Mouse (Mus musculus) liver, embryonic 12.5 days (tissue): ENCODE results near the gene Sorcs2. TPM values are rescaled to one million over a fixed set of nuclear protein-coding genes. Genes with fewer than 3 reads are reported as not detected.

Source experiments
- ATAC-seq: fragments of 200-750 bp; cut with Nextera tagmentation; 2 replicates; pipeline ENCODE4 v1.8.0; 2017; ENCODE audit warnings: moderate number of reproducible peaks, mild to moderate bottlenecking, moderate library complexity
- H3K27ac ChIP-seq: fragments of 300-500 bp; sonication (generic); 2 replicates; pipeline ENCODE4 v1.5.1; 2016; ENCODE audit warnings: mild to moderate bottlenecking
- H3K27me3 ChIP-seq: fragments of 300-500 bp; sonication (generic); replicated peaks from 2 replicates; pipeline ENCODE4 v1.6.1; 2016; ENCODE audit warnings: mild to moderate bottlenecking, moderate library complexity
- H3K36me3 ChIP-seq: fragments of 300-500 bp; sonication (generic); 2 replicates; pipeline ENCODE4 v1.6.1; 2016; ENCODE audit warnings: mild to moderate bottlenecking, moderate library complexity
- H3K4me1 ChIP-seq: fragments of 300-500 bp; sonication (generic); 2 replicates; pipeline ENCODE4 v1.6.1; 2016
- H3K4me2 ChIP-seq: fragments of 300-500 bp; sonication (generic); 2 replicates; pipeline ENCODE4 v1.6.1; 2016; ENCODE audit warnings: mild to moderate bottlenecking, moderate library complexity
- H3K4me3 ChIP-seq: fragments of 300-500 bp; sonication (generic); 2 replicates; pipeline ENCODE4 v1.5.1; 2016; ENCODE audit warnings: mild to moderate bottlenecking, moderate library complexity
- H3K9ac ChIP-seq: fragments of 300-500 bp; sonication (generic); 2 replicates; pipeline ENCODE4 v1.6.1; 2016; ENCODE audit warnings: mild to moderate bottlenecking, moderate library complexity
- H3K9me3 ChIP-seq: fragments of 300-500 bp; sonication (generic); replicated peaks from 2 replicates; pipeline ENCODE4 v1.6.1; 2016; ENCODE audit warnings: mild to moderate bottlenecking, moderate library complexity
- WGBS: fragments of 180-500 bp; shearing (Covaris S2); methylation state at CpG from one replicate; pipeline ENCODE4 v1.1.7; 2016; ENCODE audit not compliant: insufficient replicate concordance; 5-methylcytosine and 5-hydroxymethylcytosine counted together
- microRNA-seq: library from miRNA; unstranded; fragments of <30 nt; microRNA quantifications from one replicate; pipeline ENCODE4, GENCODE M21; 2017
- polyA plus RNA-seq: library from polyadenylated mRNA; unstranded; fragments of >200 nt; fragmentation: Nextera tagmentation; extraction: Ambion mirVana; gene quantifications from 2 replicates; pipeline ENCODE4 v1.2.1, GENCODE M21; 2016

Sorcs2 gene
- polyA plus RNA-seq, 1 experiment from 2014 or later: 1.2 TPM

DNA sequence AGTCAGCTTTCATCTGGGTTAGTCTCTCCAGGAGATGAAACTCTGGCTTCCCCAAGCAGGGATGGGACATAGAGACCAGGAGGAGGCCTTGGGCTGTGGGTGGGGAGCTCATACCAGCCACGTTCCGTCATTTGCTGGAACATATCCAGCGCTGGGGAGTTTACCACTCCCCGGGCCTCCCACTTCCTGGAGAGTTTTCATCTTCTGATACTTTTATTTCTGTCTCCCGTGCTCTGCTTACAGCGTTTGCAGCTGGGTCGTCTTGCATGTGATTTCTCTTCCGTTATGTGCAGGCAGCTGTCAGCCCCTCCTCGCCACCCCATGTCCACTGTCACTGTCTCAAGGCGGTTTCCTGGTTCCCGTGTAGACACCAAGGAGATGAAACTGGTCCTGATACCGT lies 424.1 kb downstream of the Sorcs2 start:
- Histone ChIP-seq H3K27me3 (no peaks in the 10 kb centered on the region), H3K4me2 (no peak overlapping the region), H3K9me3 (no peaks in the 10 kb centered on the region), H3K9ac (no peak overlapping the region), H3K36me3 (peaks cover 6% of the 10 kb centered on the region; the same call in 1 of the 2 replicates), H3K4me3 (no peak overlapping the region), H3K27ac (no peak overlapping the region), H3K4me1 (no peaks in the 10 kb centered on the region; the same call in 1 of the 2 replicates)
- 62% methylated on average over 12 of the region's 12 CpGs for WGBS
- no peak for ATAC-seq

DNA sequence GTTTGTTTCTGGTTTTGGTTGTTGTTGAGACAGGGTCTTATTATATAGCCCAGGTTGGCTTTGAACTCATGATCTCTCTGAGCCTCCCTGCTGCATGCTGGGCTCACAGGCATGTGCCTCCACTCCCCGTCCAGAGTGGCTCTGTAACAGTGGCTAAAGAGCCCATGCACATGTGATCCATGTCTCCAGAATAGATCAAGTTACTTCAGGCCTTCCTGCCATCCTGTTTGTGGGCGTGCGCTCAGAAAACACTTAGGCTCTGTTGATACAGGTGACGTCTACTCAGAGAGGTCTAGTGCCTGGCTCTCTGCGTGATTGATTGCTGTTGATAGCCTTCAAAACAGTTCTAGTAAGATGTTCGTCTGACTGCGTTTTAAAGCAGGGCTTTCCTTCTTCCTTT lies 425.2 kb downstream of the Sorcs2 start:
- Histone ChIP-seq H3K27ac (no peak overlapping the region), H3K27me3 (no peaks in the 10 kb centered on the region), H3K9me3 (no peaks in the 10 kb centered on the region), H3K4me2 (no peak overlapping the region), H3K36me3 (peaks cover 5% of the 10 kb centered on the region; the same call in 1 of the 2 replicates), H3K9ac (no peak overlapping the region), H3K4me1 (no peaks in the 10 kb centered on the region; the same call in 1 of the 2 replicates), H3K4me3 (no peak overlapping the region)
- no peak for ATAC-seq
- 63% methylated on average over 7 of the region's 7 CpGs for WGBS

DNA sequence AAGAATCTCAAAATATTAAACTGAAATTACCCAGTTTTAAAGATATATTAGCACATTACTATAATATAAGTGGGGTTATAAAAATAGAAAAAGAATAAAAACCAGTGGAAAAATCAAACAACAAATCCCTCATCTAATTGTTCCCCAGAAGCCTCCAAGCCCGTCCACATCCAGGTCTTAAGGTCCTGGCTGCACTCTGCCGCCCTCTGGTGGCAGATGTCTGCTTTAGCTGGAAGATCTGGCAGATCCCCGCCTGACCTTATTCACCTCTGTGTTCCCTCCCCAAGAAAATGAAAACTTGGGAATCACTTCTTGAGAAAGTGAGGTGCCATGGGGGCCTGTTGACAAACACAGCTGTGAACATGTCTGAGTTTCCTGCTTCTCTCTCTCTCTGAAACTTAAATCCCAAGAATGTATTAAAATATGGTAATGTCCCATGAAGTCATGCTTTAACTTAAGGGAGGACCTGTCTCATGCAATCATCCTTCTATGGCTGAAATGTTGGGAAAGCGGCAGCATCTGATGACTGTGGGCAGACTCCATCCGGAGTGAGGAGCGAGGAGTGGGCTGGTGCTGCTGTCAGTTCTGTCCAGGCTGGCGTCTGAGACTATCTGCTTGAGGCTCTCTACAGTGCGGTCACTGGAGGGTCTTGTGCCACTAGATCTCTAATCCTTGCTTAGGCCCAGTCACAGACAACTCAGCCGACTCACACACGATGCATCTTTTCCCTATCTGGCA lies 425.9 kb downstream of the Sorcs2 start:
- ATAC-seq: no peak
- no peak overlapping the region for H3K4me2 ChIP-seq
- no peaks in the 10 kb centered on the region; the same call in 1 of the 2 replicates for H3K4me1 ChIP-seq
- 50% methylated on average over 10 of the region's 10 CpGs for WGBS
- no peak overlapping the region for H3K9ac ChIP-seq
- H3K4me3 ChIP-seq: no peak overlapping the region
- no peaks in the 10 kb centered on the region for H3K9me3 ChIP-seq
- H3K27me3 ChIP-seq: no peaks in the 10 kb centered on the region
- H3K27ac ChIP-seq: no peak overlapping the region
- H3K36me3 ChIP-seq: peaks cover 4% of the 10 kb centered on the region; the same call in 1 of the 2 replicates

DNA sequence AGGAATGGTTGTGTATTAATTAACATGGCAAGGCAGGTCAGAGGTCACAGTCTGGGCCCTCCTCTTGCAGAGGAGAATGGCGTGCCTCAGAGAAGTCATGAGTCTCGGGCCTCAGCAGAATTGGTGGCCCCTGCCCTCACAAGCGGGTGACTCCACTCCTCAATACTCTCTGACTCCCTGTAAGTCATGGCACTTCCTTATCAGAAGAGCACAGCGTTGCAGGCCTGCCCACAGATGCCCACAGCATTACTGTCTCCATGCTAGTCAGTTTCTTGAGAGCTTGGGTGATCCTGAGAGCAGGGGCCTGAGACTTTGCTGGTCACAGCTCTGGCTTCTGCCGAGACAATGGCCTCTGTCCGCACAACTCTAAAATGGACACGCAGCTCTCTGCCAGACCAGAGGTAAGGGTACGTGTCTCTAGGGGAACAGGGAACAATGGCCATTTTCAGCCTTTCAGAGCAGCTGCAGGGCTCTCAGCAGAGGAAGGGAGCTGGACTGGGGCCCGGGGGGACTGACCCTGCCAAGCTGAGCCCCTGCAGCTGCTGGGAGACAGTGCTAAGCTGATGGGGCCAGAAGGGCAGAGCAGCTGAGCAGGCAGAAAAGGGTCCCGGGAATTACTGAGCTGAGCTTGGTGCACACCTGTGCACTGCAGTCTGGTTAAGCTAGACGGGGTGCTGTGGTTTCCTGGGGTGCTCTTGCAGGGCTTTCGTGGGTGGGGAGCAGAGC lies 427.4 kb downstream of the Sorcs2 start:
- H3K4me1 ChIP-seq: no peaks in the 10 kb centered on the region; the same call in 1 of the 2 replicates
- H3K9me3 ChIP-seq: no peaks in the 10 kb centered on the region
- no peak overlapping the region for H3K4me3 ChIP-seq
- no peak for ATAC-seq
- no peak overlapping the region for H3K27ac ChIP-seq
- WGBS: 49% methylated on average over 12 of the region's 12 CpGs
- no peak overlapping the region for H3K4me2 ChIP-seq
- H3K36me3 ChIP-seq: 0 out of 2 replicates have a peak, but pooled peaks cover 3% of the 10 kb centered on the region
- no peak overlapping the region for H3K9ac ChIP-seq
- H3K27me3 ChIP-seq: no peaks in the 10 kb centered on the region

GRCm38 (mm10) chr5:35969857-35970256 lies 428.1 kb downstream of the Sorcs2 start:
- H3K9me3 ChIP-seq: no peaks in the 10 kb centered on the region
- no peak overlapping the region for H3K27ac ChIP-seq
- no peak overlapping the region for H3K9ac ChIP-seq
- WGBS: 53% methylated on average over 3 of the region's 3 CpGs
- H3K4me3 ChIP-seq: no peak overlapping the region
- 0 out of 2 replicates have a peak, but pooled peaks cover 3% of the 10 kb centered on the region for H3K36me3 ChIP-seq
- no peaks in the 10 kb centered on the region for H3K27me3 ChIP-seq
- H3K4me1 ChIP-seq: no peaks in the 10 kb centered on the region; the same call in 1 of the 2 replicates
- no peak overlapping the region for H3K4me2 ChIP-seq
- ATAC-seq: no peak

Small RNAs within 50 kb of the gene (microRNA-seq; reads per million reads assigned to microRNA genes)
- gene Mir7689: 25.7 reads per million, percentile 34 among the genes with 10 or more reads in this experiment

Other genes with a start within 250 kb of the Sorcs2 start
- gene Psapl1, start 194.1 kb downstream of the Sorcs2 start, polyA plus RNA-seq: not detected in 2 replicates
- gene Grpel1, start 66.9 kb upstream of the Sorcs2 start, polyA plus RNA-seq: 52.4 and 52.9 TPM in 2 replicates
- 1.5 and 1.6 TPM in 2 replicates for gene Tada2b, start 86.1 kb upstream of the Sorcs2 start, polyA plus RNA-seq
- 0.25 and 0.31 TPM in 2 replicates for gene Ccdc96, start 86.4 kb upstream of the Sorcs2 start, polyA plus RNA-seq
- 15.4 and 15.7 TPM in 2 replicates for gene Tbc1d14, start 195.1 kb upstream of the Sorcs2 start, polyA plus RNA-seq